Mouse (Mus musculus): ENCODE measurements around the gene Zfp652. TPM values are rescaled to one million over a fixed set of nuclear protein-coding genes. Genes with fewer than 3 reads are reported as not detected.
"Not testable (repeated sequence)": the region's sequence is repeated elsewhere in the genome, so short reads cannot be mapped to it uniquely, and the experiment has no call there.

Zfp652 gene
- 15.2 to 48.6 TPM (median 24.2 TPM) in 3 replicates for total RNA-seq (2017)

GRCm38 (mm10) chr11:95712563-95713224 is at the start of gene Zfp652:
Zfp652 (plus strand) TSS chr11:95712673.
- ATAC-seq (replicated peaks; ENCODE audit: insufficient number of reproducible peaks, low FRiP score, low TSS enrichment, poor library complexity, severe bottlenecking) = peak; percentile 73

DNA sequence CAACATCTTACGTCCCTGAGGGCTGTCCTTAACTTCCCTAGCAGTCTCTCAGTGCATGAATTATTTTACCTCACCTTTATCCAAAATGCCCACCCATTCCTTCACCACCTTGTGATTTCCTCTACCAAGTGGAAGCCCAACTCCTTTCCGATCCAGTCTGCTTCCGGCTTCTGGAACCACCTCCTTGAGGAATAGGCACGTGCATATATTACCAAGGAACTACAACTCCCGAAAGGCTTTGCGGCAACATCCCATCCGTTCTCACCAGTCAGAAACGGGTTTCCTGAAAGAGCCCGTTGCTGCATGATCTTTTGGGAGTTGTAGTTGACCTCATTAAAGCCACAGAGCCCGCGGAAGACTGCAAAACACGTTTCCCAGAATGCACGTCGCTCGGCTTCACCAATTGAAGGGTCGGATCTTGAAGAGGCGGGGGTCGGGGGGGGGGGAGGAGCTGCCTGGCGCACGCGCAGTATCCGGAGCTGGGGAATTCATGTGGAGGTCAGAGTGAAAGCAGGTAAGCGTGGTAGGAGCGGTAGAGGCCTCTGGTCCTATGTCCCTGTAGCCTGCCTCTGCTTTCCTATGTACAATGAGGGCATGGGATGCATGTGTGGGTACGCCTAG is 45.8 kb upstream of the Zfp652 start, which contains the start of gene Phb:
Phb (plus strand) TSS at position 429 of the 621 bp plus-strand sequence.
- ATAC-seq (replicated peaks; ENCODE audit: insufficient number of reproducible peaks, low FRiP score, low TSS enrichment, poor library complexity, severe bottlenecking) = peak; percentile 97

- ATAC-seq (replicated peaks; ENCODE audit: insufficient number of reproducible peaks, low FRiP score, low TSS enrichment, poor library complexity, severe bottlenecking) = no peak
These were observed 45.3 kb upstream of the Zfp652 start for GRCm38 (mm10) chr11:95667177-95667576.

GRCm38 (mm10) chr11:95668086-95668485 is 44.4 kb upstream of the Zfp652 start:
- not testable (repeated sequence) for ATAC-seq (replicated peaks; ENCODE audit: insufficient number of reproducible peaks, low FRiP score, low TSS enrichment, poor library complexity, severe bottlenecking)

GRCm38 (mm10) chr11:95675498-95675897 is 37.0 kb upstream of the Zfp652 start:
- no peak for ATAC-seq (replicated peaks; ENCODE audit: insufficient number of reproducible peaks, low FRiP score, low TSS enrichment, poor library complexity, severe bottlenecking)

DNA sequence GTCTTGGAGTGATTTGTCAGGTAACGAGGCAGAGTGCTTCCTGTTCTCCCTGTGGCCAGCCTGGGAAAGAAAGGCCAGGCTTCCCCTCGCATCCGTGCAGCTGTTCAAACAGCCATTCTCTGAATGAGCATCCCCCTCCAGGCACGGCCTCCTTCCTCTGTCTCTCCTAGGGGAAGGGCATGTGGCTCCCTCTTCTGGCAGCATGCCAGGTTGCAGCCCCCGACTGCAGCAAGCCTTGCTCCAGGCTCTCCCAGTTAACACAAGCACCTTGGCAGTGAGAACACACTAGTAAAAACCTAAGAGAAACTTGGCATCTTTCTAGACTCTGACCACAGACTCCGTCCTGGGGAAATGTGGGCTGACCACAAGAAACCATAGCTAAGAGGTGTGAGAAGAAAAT is 36.2 kb upstream of the Zfp652 start:
- 0 out of 2 replicates have a peak, but pooled peaks have one; percentile 54 for ATAC-seq (replicated peaks; ENCODE audit: insufficient number of reproducible peaks, low FRiP score, low TSS enrichment, poor library complexity, severe bottlenecking)

- no peak for ATAC-seq (replicated peaks; ENCODE audit: insufficient number of reproducible peaks, low FRiP score, low TSS enrichment, poor library complexity, severe bottlenecking)
These were observed 34.4 kb upstream of the Zfp652 start for GRCm38 (mm10) chr11:95677925-95678701.

DNA sequence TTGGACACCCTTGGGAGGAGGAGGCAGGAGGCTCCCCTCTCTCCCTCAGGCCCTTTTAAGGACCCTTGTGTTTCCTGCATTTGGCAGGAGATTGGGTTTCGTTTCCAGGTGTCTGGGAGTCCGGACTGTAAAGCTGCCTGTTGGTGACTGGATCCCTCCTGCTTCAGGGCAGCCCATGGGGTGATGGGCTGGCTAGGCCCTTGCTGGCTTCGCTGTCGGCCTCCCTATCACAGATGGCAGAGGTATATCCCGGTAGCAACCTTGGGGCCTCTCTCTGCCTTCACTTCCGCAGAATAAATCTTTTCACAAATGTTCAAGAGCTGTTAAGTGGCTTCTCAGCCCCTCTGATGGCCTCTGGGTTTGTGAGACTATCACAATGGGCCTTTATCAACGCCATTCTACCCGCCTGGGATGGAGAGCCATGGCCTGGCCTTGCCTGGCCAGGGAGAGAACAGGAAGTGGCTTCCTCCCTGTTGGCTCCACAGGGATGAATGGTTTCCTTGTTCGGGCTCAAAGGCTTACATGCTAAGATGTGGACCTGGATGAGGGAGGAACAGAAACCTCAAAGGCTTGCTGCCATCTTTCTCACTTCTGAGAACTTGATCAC is 30.4 kb upstream of the Zfp652 start:
- no peak for ATAC-seq (replicated peaks; ENCODE audit: insufficient number of reproducible peaks, low FRiP score, low TSS enrichment, poor library complexity, severe bottlenecking)

- no peak for ATAC-seq (replicated peaks; ENCODE audit: insufficient number of reproducible peaks, low FRiP score, low TSS enrichment, poor library complexity, severe bottlenecking)
These were observed 29.5 kb upstream of the Zfp652 start for GRCm38 (mm10) chr11:95682946-95683345.

- ATAC-seq (replicated peaks; ENCODE audit: insufficient number of reproducible peaks, low FRiP score, low TSS enrichment, poor library complexity, severe bottlenecking) = 0 out of 2 replicates have a peak, but pooled peaks have one; percentile 57
These were observed 26.4 kb upstream of the Zfp652 start for GRCm38 (mm10) chr11:95686031-95686430.

- no peak for ATAC-seq (replicated peaks; ENCODE audit: insufficient number of reproducible peaks, low FRiP score, low TSS enrichment, poor library complexity, severe bottlenecking)
These were observed 25.3 kb upstream of the Zfp652 start for GRCm38 (mm10) chr11:95687084-95687656.

DNA sequence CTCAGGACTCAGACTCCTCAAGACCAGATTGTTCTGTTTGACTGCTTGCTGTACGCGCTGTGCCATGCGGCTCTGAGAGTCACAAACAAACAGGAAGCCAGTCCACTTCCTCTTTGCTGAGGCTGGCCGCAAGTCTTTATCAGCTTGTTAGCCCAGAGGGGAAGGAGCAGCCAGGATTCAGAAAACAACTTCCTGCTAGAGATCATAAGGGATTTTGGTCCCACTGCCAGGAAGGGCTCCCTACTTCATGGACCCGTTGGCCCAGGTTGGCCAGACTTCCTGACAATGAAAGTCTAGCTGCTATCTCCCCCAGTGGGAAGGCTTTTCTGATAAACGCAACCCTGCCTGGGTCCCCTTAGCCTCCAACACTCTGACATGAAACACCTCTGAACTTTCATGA is 24.0 kb upstream of the Zfp652 start:
- peak; percentile 89 for ATAC-seq (replicated peaks; ENCODE audit: insufficient number of reproducible peaks, low FRiP score, low TSS enrichment, poor library complexity, severe bottlenecking)

DNA sequence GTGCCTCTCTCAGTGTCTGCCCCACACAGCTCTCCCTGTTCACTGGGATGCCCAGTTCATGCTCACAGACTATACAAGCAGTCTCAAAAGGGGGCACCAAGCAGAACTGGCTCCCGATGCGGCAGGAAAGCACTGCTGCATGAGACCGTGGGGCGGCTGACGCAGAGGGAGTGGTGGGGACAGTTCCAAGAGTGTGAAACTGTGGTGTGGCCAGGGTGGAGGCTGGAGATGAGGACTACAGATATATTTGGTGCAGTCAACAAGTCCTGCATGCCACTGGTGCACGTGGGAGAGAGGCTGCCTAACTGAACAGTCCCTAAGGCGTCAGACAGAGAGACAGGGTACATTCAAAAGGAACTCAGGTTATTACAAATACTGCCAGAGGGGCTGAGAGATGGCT is 23.5 kb upstream of the Zfp652 start:
- ATAC-seq (replicated peaks; ENCODE audit: insufficient number of reproducible peaks, low FRiP score, low TSS enrichment, poor library complexity, severe bottlenecking) = peak; percentile 66

GRCm38 (mm10) chr11:95689544-95689943 is 22.9 kb upstream of the Zfp652 start:
- ATAC-seq (replicated peaks; ENCODE audit: insufficient number of reproducible peaks, low FRiP score, low TSS enrichment, poor library complexity, severe bottlenecking) = no peak

GRCm38 (mm10) chr11:95698541-95698940 is 13.9 kb upstream of the Zfp652 start:
- ATAC-seq (replicated peaks; ENCODE audit: insufficient number of reproducible peaks, low FRiP score, low TSS enrichment, poor library complexity, severe bottlenecking) = no peak

DNA sequence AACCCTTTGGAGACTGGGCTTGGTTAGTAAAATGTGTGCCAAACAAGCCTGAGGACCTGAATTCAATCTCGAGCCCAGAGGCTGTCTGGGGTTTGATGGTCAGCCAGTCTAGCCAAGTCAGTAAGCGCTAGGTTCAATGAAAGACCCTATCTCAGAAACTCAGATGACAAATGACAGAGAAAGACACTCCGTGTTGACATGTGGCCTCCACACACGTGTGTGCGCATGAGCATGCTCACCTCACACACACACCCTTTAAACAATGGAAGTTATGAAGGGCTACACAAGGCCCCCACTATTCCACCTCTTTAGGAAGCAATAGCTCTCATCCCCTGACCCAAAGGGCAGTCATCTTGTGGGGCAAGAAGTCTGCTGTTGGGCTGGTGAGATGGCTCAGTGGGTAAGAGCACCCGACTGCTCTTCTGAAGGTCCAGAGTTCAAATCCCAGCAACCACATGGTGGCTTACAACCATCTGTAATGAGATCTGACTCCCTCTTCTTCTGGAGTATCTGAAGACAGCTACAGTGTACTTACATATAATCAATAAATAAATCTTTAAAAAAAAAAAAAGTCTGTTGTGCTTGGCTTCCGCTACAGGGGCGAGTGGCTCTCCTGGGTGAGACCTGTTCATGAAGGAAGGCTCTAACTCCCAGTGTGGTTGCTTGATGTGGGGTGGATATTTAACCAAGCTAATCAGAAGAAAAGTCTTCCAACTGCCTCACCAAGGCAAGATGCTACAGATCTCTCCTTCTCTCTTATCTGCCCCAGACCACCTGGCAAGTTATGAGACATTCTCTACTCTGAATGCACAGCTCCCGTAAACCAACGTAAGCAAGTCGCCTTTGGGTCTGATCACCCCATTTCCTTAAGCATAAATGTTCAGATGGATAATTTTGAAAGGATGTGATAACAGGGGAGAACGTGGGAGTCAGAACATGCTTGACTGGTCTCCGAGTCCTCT is 11.4 kb upstream of the Zfp652 start:
- no peak for ATAC-seq (replicated peaks; ENCODE audit: insufficient number of reproducible peaks, low FRiP score, low TSS enrichment, poor library complexity, severe bottlenecking)

DNA sequence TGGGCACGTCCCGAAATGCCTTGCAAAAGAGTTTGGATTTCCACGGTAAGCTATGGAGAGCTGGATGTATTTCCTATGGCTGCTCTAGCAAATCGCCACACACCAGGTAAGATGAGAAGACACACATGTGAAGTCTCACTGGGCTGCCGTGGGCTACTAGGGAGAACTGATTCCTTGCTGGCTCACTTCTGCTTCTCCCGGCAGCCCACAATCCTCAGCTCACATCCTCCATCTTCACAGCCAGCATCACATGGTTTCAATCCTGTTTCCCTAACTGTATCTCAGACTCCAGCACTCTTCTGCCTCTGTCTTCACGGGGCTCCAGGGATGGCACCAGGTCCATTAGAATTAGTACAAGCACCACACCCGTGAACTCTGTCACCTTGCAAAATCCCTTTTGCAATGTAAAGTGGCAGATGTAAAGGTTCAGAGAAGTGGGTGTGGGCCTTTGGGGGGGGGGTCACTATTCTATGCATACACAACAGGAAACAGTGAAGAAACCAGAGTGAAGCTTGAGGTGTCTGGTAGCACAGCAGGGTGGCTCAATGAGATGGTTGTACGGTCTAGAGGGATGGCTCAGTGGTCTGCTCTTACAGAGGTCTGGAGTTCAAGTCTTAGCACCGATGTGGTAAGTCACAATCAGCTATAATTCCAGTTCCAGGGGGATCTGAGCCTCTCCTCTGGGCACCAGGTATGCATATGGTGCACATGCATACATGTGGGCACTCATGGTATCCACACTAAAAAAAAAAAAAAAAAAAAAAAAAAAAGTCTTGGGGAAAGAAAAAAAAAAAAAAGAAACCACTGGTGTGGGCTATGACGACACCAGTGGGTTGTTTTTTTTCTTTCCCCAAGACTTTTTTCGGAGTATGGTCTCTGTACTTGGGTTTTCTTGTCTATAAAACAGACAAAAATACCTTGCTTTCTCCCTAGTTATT is 8.2 kb upstream of the Zfp652 start:
- ATAC-seq (replicated peaks; ENCODE audit: insufficient number of reproducible peaks, low FRiP score, low TSS enrichment, poor library complexity, severe bottlenecking) = peak; percentile 53; the same call in 1 of the 2 replicates

All from monocyte, adult 5-6 weeks (primary cell).